Mouse (Mus musculus) embryonic facial prominence, embryonic 12.5 days (tissue): Measurements from ENCODE around the gene Pakap. TPM values are rescaled to one million over a fixed set of nuclear protein-coding genes. Genes with fewer than 3 reads are reported as not detected.

Source experiments
- ATAC-seq: fragments of 200-750 bp; cut with Nextera tagmentation; 2 replicates; pipeline ENCODE4 v1.8.0; 2017; ENCODE audit not compliant: insufficient number of reproducible peaks, insufficient read depth, low FRiP score, low TSS enrichment
- H3K27ac ChIP-seq: fragments of 300-500 bp; sonication (generic); 2 replicates; pipeline ENCODE4 v1.5.1; 2016; ENCODE audit warnings: mild to moderate bottlenecking
- H3K27me3 ChIP-seq: fragments of 300-500 bp; sonication (generic); 2 replicates; pipeline ENCODE4 v1.6.1; 2016; ENCODE audit warnings: mild to moderate bottlenecking, moderate library complexity
- H3K36me3 ChIP-seq: fragments of 300-500 bp; sonication (generic); 2 replicates; pipeline ENCODE4 v1.6.1; 2016; ENCODE audit warnings: mild to moderate bottlenecking
- H3K4me1 ChIP-seq: fragments of 300-500 bp; sonication (generic); 2 replicates; pipeline ENCODE4 v1.6.1; 2016
- H3K4me2 ChIP-seq: fragments of 300-500 bp; sonication (generic); replicated peaks from 2 replicates; pipeline ENCODE4 v1.6.1; 2016; ENCODE audit warnings: mild to moderate bottlenecking, moderate library complexity
- H3K4me3 ChIP-seq: fragments of 300-500 bp; sonication (generic); 2 replicates; pipeline ENCODE4 v1.5.1; 2016; ENCODE audit warnings: mild to moderate bottlenecking
- H3K9ac ChIP-seq: fragments of 300-500 bp; sonication (generic); 2 replicates; pipeline ENCODE4 v1.6.1; 2016; ENCODE audit warnings: mild to moderate bottlenecking, moderate library complexity
- H3K9me3 ChIP-seq: fragments of 300-500 bp; sonication (generic); 2 replicates; pipeline ENCODE4 v1.6.1; 2016; ENCODE audit warnings: mild to moderate bottlenecking, moderate library complexity
- WGBS: fragments of 180-500 bp; shearing (Covaris S2); methylation state at CpG from one replicate; pipeline ENCODE4 v1.1.7; 2016; 5-methylcytosine and 5-hydroxymethylcytosine counted together
- polyA plus RNA-seq: library from polyadenylated mRNA; unstranded; fragments of >200 nt; fragmentation: Nextera tagmentation; extraction: Ambion mirVana; gene quantifications from 2 replicates; pipeline ENCODE4 v1.2.1, GENCODE M21; 2016

Gene Pakap
- polyA plus RNA-seq, 1 experiment from 2014 or later: 42.5 TPM

DNA sequence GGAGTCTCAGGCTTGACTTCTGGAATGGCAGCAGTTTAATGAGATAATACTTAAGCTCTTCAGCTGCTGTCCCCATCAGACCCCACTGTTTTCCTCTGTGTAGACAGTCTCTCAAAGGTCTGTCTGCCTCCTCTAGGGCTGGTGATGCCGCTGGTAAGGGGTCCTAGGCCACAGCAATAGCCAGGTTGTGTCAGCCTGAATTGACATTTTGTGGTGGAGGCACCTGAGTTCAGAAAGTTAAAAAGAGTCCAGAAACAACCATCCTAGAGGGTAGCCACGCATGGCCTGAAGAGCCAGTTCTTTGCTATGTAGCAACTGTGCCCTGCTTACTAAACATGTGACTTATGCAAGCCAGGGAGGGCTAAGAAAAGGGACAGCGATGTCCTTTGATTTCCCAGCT, 279.7 kb downstream of the Pakap start:
- Histone ChIP-seq H3K27me3 (no peaks in the 10 kb centered on the region), H3K27ac (peak overlapping the region; percentile 97), H3K4me1 (peaks cover 53% of the 10 kb centered on the region), H3K9me3 (no peaks in the 10 kb centered on the region), H3K9ac (no peak overlapping the region), H3K36me3 (0 out of 2 replicates have a peak, but pooled peaks cover 11% of the 10 kb centered on the region), H3K4me3 (0 out of 2 replicates have a peak overlapping the region, but pooled peaks have one; percentile 6), H3K4me2 (peak overlapping the region; percentile 49)
- WGBS: 83% methylated on average over 3 of the region's 3 CpGs
- no peak for ATAC-seq

DNA sequence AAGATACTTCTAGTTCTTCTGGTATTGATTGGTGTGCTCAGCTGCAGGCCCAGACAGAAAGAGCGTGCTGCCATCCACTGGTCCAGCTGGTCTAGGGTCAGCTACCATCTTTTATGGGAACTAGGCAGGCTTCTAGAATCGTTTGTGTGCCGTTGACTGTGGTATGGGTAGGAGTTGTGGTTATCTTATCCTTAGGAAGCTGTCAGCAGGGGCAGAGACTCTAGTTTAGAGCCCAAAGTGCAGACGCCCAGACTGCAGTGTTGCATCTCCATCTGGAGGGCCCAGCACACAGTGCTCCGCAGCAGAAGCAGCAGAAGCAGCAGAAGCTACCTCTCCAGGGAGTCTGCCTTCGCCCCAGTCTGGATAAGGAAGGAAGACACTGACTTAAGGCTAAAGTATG, 281.5 kb downstream of the Pakap start:
- Histone ChIP-seq H3K27me3 (no peaks in the 10 kb centered on the region), H3K4me1 (peaks cover 51% of the 10 kb centered on the region), H3K4me2 (no peak overlapping the region), H3K9me3 (no peaks in the 10 kb centered on the region), H3K27ac (no peak overlapping the region), H3K9ac (no peak overlapping the region), H3K36me3 (peaks cover 15% of the 10 kb centered on the region), H3K4me3 (no peak overlapping the region)
- 84% methylated on average over 6 of the region's 6 CpGs for WGBS
- no peak for ATAC-seq

DNA sequence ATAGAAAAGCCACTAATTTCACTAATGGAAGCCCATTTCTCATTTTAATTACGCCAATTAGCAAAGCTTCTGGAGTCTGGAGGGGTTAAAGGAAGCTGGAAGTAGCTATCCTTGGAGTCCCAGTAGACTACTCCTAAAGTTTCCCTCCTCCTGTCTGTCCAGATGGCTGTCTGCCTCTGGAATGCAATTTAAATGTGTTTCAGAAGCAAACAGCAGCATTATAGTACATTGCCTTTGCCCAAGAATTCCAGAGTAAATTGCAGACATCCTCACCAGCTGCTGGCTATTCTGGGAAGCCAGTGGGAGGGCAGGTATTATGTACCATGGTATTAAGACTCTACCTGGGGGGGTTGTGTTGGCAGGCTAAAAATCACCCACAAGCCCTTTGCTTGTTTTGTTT, 283.8 kb downstream of the Pakap start:
- no peak for ATAC-seq
- peaks cover 29% of the 10 kb centered on the region for H3K4me1 ChIP-seq
- no peak overlapping the region for H3K27ac ChIP-seq

DNA sequence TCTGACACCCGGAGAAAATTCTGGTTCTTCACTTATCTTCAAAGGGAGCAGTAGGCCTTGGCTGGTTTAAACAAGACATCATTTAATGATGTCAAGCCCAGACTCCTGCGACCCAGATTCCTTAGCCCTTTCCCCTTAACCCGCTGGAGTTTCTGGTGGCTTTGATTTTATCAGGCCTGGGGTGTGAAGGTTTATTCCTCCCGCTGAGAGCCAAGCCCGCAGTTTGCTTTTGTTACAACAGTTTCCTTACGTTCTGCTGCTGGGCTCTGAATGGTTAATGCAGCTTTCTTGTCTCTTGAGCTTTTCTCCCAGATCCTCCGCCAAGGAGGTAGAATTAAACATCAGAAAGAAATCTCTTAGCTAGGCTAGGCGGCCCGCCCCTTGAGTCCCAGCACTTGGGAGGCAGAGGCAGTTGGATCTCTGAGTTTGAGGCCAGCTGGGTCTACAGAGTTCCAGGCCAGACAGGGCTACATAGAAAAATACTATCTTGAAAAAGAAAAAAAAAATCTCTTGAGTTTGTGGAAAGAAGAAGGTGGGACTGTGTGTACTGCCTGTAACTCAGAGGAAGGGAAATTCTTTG, 284.6 kb downstream of the Pakap start:
- Histone ChIP-seq H3K27me3 (no peaks in the 10 kb centered on the region), H3K4me3 (no peak overlapping the region), H3K4me2 (no peak overlapping the region), H3K36me3 (peaks cover 45% of the 10 kb centered on the region), H3K4me1 (peaks cover 21% of the 10 kb centered on the region), H3K27ac (no peak overlapping the region), H3K9me3 (0 out of 2 replicates have a peak, but pooled peaks cover 2% of the 10 kb centered on the region), H3K9ac (no peak overlapping the region)
- WGBS: 34% methylated on average over 9 of the region's 9 CpGs
- no peak for ATAC-seq

More for the DNA sequence above, 283.8 kb downstream of the Pakap start:
- WGBS: 66% methylated on average over 1 of the region's 1 CpGs
- Histone ChIP-seq H3K36me3 (peaks cover 37% of the 10 kb centered on the region), H3K9me3 (0 out of 2 replicates have a peak, but pooled peaks cover 2% of the 10 kb centered on the region), H3K9ac (no peak overlapping the region), H3K4me3 (no peak overlapping the region), H3K4me2 (no peak overlapping the region), H3K27me3 (no peaks in the 10 kb centered on the region)

DNA sequence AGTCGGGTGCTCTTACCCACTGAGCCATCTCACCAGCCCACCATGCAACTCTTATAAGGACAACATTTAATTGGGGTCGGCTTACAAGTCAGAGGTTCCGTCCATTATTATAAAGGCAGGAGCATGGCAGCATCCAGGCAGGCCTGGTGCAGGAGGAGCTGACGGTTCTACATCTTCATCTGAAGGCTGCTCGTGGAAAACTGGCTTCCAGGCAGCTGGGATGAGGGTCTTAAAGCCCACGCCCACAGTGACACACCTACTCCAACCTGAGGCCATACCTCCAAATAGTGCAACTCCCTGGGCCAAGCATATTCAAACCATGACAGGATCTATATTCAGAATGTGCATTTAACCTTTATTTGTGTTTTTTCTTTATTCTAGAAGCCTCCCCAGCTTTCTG, 286.2 kb downstream of the Pakap start:
- WGBS: 84% methylated on average over 6 of the region's 6 CpGs
- no peak for ATAC-seq
- H3K4me3 ChIP-seq: no peak overlapping the region
- H3K27ac ChIP-seq: no peak overlapping the region
- H3K36me3 ChIP-seq: peaks cover 54% of the 10 kb centered on the region
- peaks cover 17% of the 10 kb centered on the region for H3K4me1 ChIP-seq
- H3K4me2 ChIP-seq: no peak overlapping the region
- no peak overlapping the region for H3K9ac ChIP-seq
- H3K9me3 ChIP-seq: 0 out of 2 replicates have a peak, but pooled peaks cover 2% of the 10 kb centered on the region
- no peaks in the 10 kb centered on the region for H3K27me3 ChIP-seq

DNA sequence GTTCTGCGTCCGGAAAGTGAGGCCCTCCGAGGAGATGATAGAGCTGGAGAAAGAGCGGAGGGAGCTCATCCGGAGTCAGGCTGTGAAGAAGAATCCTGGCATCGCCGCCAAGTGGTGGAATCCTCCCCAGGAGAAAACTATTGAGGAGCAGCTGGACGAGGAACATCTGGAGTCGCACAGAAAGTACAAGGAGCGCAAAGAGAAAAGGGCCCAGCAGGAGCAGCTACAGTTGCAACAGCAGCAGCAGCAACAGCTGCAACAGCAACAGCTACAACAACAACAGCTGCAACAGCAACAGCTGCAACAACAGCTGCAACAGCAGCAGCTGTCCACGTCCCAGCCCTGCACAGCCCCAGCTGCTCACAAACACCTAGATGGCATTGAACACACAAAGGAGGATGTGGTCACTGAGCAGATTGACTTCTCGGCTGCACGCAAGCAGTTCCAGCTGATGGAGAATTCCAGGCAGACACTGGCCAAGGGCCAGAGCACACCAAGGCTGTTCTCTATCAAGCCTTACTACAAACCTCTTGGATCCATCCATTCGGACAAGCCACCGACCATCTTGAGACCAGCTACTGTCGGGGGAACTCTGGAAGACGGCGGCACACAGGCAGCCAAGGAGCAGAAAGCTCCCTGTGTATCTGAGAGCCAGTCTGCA, 287.4 kb downstream of the Pakap start:
- H3K36me3 ChIP-seq: peaks cover 45% of the 10 kb centered on the region
- H3K4me3 ChIP-seq: no peak overlapping the region
- no peaks in the 10 kb centered on the region for H3K27me3 ChIP-seq
- no peak for ATAC-seq
- 85% methylated on average over 18 of the region's 18 CpGs for WGBS
- no peak overlapping the region for H3K4me2 ChIP-seq
- H3K9me3 ChIP-seq: 0 out of 2 replicates have a peak, but pooled peaks cover 2% of the 10 kb centered on the region
- peaks cover 12% of the 10 kb centered on the region for H3K4me1 ChIP-seq
- H3K27ac ChIP-seq: no peak overlapping the region
- no peak overlapping the region for H3K9ac ChIP-seq

DNA sequence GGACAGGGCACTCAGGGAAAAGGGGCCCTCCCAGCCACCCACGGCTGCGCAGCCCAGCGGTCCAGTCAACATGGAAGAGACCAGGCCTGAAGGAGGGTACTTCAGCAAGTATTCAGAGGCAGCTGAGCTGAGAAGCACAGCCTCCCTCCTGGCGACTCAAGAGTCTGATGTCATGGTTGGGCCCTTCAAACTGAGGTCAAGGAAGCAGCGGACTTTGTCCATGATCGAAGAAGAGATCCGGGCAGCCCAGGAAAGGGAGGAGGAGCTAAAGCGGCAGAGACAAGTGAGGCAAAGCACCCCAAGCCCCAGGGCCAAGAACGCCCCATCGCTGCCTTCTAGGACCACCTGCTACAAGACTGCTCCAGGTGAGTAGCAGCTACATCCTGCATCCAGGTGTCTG, 288.7 kb downstream of the Pakap start:
- peaks cover 43% of the 10 kb centered on the region for H3K36me3 ChIP-seq
- peaks cover 11% of the 10 kb centered on the region for H3K4me1 ChIP-seq
- ATAC-seq: no peak
- no peaks in the 10 kb centered on the region for H3K27me3 ChIP-seq
- H3K4me3 ChIP-seq: no peak overlapping the region
- H3K9me3 ChIP-seq: 0 out of 2 replicates have a peak, but pooled peaks cover 2% of the 10 kb centered on the region
- WGBS: 95% methylated on average over 10 of the region's 10 CpGs
- H3K27ac ChIP-seq: no peak overlapping the region
- H3K9ac ChIP-seq: no peak overlapping the region
- no peak overlapping the region for H3K4me2 ChIP-seq

DNA sequence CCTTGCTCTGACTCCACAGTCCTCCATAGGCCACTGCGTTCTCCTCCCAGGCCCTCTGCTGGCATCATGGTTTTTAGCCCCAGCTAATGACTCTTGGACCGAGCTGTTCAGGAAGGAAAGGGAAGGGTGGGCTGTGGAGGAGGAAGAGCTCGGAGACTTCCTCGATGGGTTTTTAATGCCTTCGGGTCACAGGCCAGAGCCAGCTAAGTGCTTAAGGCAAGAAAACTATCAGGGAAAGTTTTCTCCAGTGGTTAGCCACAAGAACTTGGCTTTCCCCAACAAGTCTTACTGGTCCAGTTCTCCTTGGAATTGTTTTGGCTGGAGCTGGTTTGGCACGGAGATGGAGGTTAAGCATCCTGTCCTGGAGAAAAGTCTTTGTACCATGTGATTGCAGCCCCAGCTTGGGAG, 292.2 kb downstream of the Pakap start:
- no peak for ATAC-seq
- H3K9me3 ChIP-seq: 0 out of 2 replicates have a peak, but pooled peaks cover 2% of the 10 kb centered on the region
- no peak overlapping the region for H3K27ac ChIP-seq
- H3K4me3 ChIP-seq: no peak overlapping the region
- H3K4me2 ChIP-seq: no peak overlapping the region
- WGBS: 85% methylated on average over 6 of the region's 6 CpGs
- peaks cover 32% of the 10 kb centered on the region for H3K36me3 ChIP-seq
- no peaks in the 10 kb centered on the region for H3K27me3 ChIP-seq
- H3K9ac ChIP-seq: no peak overlapping the region
- H3K4me1 ChIP-seq: peaks cover 8% of the 10 kb centered on the region; the same call in 1 of the 2 replicates

DNA sequence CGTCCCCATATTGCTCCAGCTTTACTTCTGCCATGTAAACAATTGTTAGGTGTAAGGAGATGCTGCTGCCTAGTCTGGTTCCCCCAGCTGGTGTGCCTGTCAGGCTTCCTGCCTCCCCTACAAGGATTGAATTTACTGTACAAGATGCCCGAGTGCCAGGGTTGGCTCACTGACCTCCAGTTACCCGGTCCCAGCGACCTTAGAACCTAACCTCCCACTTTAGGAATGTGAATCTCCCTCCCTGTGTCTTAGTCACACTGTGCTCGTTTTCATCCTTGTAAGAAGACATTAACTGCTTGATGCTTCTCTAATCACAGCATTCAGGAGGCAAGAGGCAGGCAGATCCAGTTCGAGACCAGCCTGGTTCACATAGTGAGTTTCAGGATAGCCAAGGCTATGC, 293.2 kb downstream of the Pakap start:
- H3K36me3 ChIP-seq: peaks cover 22% of the 10 kb centered on the region

DNA sequence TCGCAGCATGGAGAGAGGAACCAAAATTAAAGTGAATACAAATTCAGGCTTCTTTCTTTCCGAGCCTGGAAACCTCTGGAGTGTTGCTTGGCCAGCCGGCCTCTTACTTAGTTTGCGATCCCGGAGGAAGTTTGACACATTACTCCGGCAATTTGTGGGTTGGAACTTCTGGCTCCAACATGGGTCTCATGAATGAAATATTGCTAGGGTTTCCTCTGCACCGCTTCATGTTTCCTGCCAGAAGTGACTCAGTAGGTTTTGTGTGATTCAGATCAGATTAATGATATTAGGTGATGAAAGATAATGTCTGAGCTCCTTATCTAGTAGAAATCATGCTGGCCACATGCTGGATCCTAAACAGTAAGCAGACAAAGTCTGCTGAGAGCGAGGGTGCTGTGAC, 293.9 kb downstream of the Pakap start:
- peaks cover 22% of the 10 kb centered on the region for H3K4me1 ChIP-seq

More for the DNA sequence above, 293.2 kb downstream of the Pakap start:
- H3K4me2 ChIP-seq: no peak overlapping the region
- no peak overlapping the region for H3K27ac ChIP-seq
- ATAC-seq: no peak
- H3K9me3 ChIP-seq: no peaks in the 10 kb centered on the region
- 65% methylated on average over 6 of the region's 6 CpGs for WGBS
- peaks cover 15% of the 10 kb centered on the region; the same call in 1 of the 2 replicates for H3K4me1 ChIP-seq
- no peak overlapping the region for H3K4me3 ChIP-seq
- no peaks in the 10 kb centered on the region for H3K27me3 ChIP-seq
- H3K9ac ChIP-seq: no peak overlapping the region

DNA sequence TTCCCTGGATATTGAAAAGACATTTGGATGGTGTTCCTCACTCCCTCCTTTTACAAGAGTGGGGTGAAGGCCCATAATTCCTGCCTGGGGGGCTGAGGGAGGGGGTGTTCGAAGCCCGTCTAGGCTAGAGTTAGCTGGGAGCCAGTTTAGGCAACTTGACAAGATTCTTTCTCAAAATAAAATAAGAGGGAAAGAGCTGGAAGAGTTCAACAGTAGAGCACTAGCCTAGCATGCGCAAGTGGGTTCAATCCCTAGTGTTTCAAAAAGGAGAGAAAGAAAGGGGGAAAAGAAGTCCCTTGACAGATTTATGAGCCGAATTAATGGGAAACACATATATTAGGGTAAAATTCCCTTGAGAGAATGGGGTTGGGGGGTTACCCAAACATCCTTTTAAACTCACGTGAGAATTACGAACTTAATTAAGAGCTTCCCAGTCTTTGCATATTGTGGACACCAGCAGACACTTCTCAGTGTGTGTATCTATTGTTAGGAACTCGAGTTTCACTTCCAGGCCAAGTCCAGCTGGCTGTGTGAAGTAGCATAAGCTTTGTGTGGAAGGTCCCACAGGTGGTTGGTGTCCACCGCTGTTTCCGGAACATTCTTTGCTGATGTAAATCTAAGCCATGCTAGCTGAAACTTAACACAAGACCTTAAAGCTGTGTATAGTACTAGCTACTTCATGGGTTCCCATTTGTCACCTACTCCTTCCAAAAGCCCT, 294.4 kb downstream of the Pakap start:
- Histone ChIP-seq H3K27me3 (no peaks in the 10 kb centered on the region), H3K9ac (no peak overlapping the region), H3K9me3 (no peaks in the 10 kb centered on the region), H3K27ac (peak overlapping the region; percentile 41; the same call in 1 of the 2 replicates), H3K4me1 (peaks cover 26% of the 10 kb centered on the region), H3K36me3 (peaks cover 9% of the 10 kb centered on the region; the same call in 1 of the 2 replicates), H3K4me3 (no peak overlapping the region), H3K4me2 (no peak overlapping the region)
- WGBS: 74% methylated on average over 9 of the region's 9 CpGs
- ATAC-seq: no peak

More for the DNA sequence above, 293.9 kb downstream of the Pakap start:
- Histone ChIP-seq H3K36me3 (peaks cover 15% of the 10 kb centered on the region), H3K27me3 (no peaks in the 10 kb centered on the region), H3K27ac (peak overlapping the region; percentile 41; the same call in 1 of the 2 replicates), H3K9ac (no peak overlapping the region), H3K9me3 (no peaks in the 10 kb centered on the region), H3K4me2 (no peak overlapping the region), H3K4me3 (no peak overlapping the region)
- 77% methylated on average over 8 of the region's 8 CpGs for WGBS
- ATAC-seq: no peak
